15 mouse cellular contexts compared by ENCODE assay signal in the genomic region with DNA sequence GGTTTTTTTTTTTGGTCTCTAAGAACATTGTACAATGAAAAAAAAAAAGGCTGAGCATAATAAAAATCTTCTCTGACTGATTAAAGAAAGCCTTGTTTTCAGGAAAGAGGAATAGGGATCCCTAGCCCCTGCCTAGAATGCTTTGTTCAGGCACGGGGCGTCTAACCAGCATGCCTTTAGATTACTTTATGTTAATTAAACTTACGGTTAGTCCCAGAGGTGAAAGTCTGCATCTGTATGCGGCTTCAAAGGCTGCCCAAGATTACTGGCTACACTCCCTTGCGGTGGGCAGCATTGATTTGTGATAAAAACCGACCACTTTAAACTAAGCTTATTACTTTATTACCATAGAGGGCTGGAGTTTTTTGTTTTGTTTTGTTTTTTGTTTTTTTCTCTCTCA.
DNase-seq lines count a peak whose midpoint lies in the region; ATAC-seq and TF ChIP-seq lines count a peak whose summit lies in the region.
"Had no signal": no experiment of that assay in that cellular context is flagged by ENCODE, and none has a peak within 500 bp of the region (broad histone marks: within the 10 kb centered on the region; RNA-seq: fewer than 3 reads in every experiment).

No protein-coding gene starts in this region.

- no peaks in the 10 kb centered on the region for H3K36me3 ChIP-seq in heart, embryonic 15.5 days
- no peaks in the 10 kb centered on the region for H3K36me3 ChIP-seq in heart, embryonic 12.5 days
- no peaks in the 10 kb centered on the region for H3K36me3 ChIP-seq in hindbrain, embryonic 14.5 days (replicated peaks; ENCODE audit: control insufficient read depth, insufficient read depth)
- no peaks in the 10 kb centered on the region for H3K36me3 ChIP-seq in midbrain, embryonic 13.5 days
- H3K36me3 ChIP-seq in heart, embryonic 10.5 days = no peaks in the 10 kb centered on the region
- H3K36me3 ChIP-seq: G1E; liver, embryonic 12.5 days had no signal

- TF ChIP-seq POLR2A in embryonic fibroblast, embryonic 13.5 days (IDR thresholded peaks at IDR 0.05; ENCODE audit: low read depth, low read length) = no peak

- ATAC-seq in heart, embryonic 15.5 days (replicated peaks; ENCODE audit: insufficient number of reproducible peaks, insufficient read depth, low FRiP score, low read depth) = no peak
- ATAC-seq in heart, embryonic 12.5 days (ENCODE audit: insufficient number of reproducible peaks, low FRiP score) = no peak
- ATAC-seq in hindbrain, embryonic 14.5 days (ENCODE audit: low FRiP score) = 0 out of 2 replicates have a peak, but pooled peaks have one; percentile 40
- ATAC-seq in midbrain, embryonic 13.5 days = peak; percentile 92
- ATAC-seq: activated CD4-positive, CD25-positive, alpha-beta regulatory T cell, adult 4 months; liver, embryonic 12.5 days had no signal

- H3K27me3 ChIP-seq in heart, embryonic 15.5 days = no peaks in the 10 kb centered on the region
- H3K27me3 ChIP-seq in heart, embryonic 12.5 days (replicated peaks) = no peaks in the 10 kb centered on the region
- no peaks in the 10 kb centered on the region for H3K27me3 ChIP-seq in hindbrain, embryonic 14.5 days (ENCODE audit: control insufficient read depth, insufficient read depth, low read length)
- no peaks in the 10 kb centered on the region for H3K27me3 ChIP-seq in midbrain, embryonic 13.5 days
- H3K27me3 ChIP-seq in heart, embryonic 10.5 days (ENCODE audit: insufficient read depth, poor library complexity, severe bottlenecking) = no peaks in the 10 kb centered on the region
- H3K27me3 ChIP-seq: liver, embryonic 12.5 days had no signal

- no peak overlapping the region for H3K9ac ChIP-seq in heart, embryonic 15.5 days
- no peak overlapping the region for H3K9ac ChIP-seq in heart, embryonic 12.5 days
- 0 out of 2 replicates have a peak overlapping the region, but pooled peaks have one; percentile 21 for H3K9ac ChIP-seq in hindbrain, embryonic 14.5 days
- 0 out of 2 replicates have a peak overlapping the region, but pooled peaks have one; percentile 32 for H3K9ac ChIP-seq in midbrain, embryonic 13.5 days (replicated peaks)
- H3K9ac ChIP-seq: liver, embryonic 12.5 days had no signal

- no peaks in the 10 kb centered on the region for H3K4me1 ChIP-seq in heart, embryonic 15.5 days (replicated peaks)
- H3K4me1 ChIP-seq in heart, embryonic 12.5 days (replicated peaks) = no peaks in the 10 kb centered on the region
- H3K4me1 ChIP-seq in embryonic fibroblast, embryonic 13.5 days (ENCODE audit: control insufficient read depth, insufficient read depth, low read length) = peaks cover 7% of the 10 kb centered on the region
- H3K4me1 ChIP-seq in hindbrain, embryonic 14.5 days (replicated peaks; ENCODE audit: control insufficient read depth, insufficient read depth, low read length) = peaks cover 10% of the 10 kb centered on the region
- peaks cover 21% of the 10 kb centered on the region for H3K4me1 ChIP-seq in midbrain, embryonic 13.5 days (replicated peaks)
- no peaks in the 10 kb centered on the region for H3K4me1 ChIP-seq in heart, embryonic 10.5 days
- H3K4me1 ChIP-seq: liver, embryonic 12.5 days had no signal

- WGBS in heart, embryonic 15.5 days = 51% methylated on average over 6 of the region's 6 CpGs
- WGBS in heart, embryonic 12.5 days = 47% methylated on average over 6 of the region's 6 CpGs
- whole genome bisulfite sequencing in hindbrain, embryonic 14.5 days = 10% methylated on average over 6 of the region's 6 CpGs
- WGBS in midbrain, embryonic 13.5 days = 2% methylated on average over 6 of the region's 6 CpGs
- 41% methylated on average over 6 of the region's 6 CpGs for WGBS in heart, embryonic 10.5 days

- H3K27ac ChIP-seq in heart, embryonic 15.5 days = peak overlapping the region; percentile 24; the same call in 1 of the 2 replicates
- no peak overlapping the region for H3K27ac ChIP-seq in heart, embryonic 12.5 days (ENCODE audit: poor library complexity, severe bottlenecking)
- peak overlapping the region; percentile 98 for H3K27ac ChIP-seq in embryonic fibroblast, embryonic 13.5 days (ENCODE audit: insufficient read depth, low read length)
- H3K27ac ChIP-seq in hindbrain, embryonic 14.5 days = peak overlapping the region; percentile 63; the same call in 1 of the 2 replicates
- peak overlapping the region; percentile 83; the same call in 1 of the 2 replicates for H3K27ac ChIP-seq in midbrain, embryonic 13.5 days
- no peak overlapping the region for H3K27ac ChIP-seq in heart, embryonic 10.5 days
- H3K27ac ChIP-seq: gastrocnemius, adult 2 months; liver, embryonic 12.5 days had no signal

- H3K9me3 ChIP-seq in heart, embryonic 15.5 days (replicated peaks) = no peaks in the 10 kb centered on the region
- H3K9me3 ChIP-seq in heart, embryonic 12.5 days (replicated peaks) = no peaks in the 10 kb centered on the region
- H3K9me3 ChIP-seq in hindbrain, embryonic 14.5 days (ENCODE audit: control insufficient read depth, low read length) = no peaks in the 10 kb centered on the region
- H3K9me3 ChIP-seq in midbrain, embryonic 13.5 days = no peaks in the 10 kb centered on the region
- no peaks in the 10 kb centered on the region for H3K9me3 ChIP-seq in heart, embryonic 10.5 days
- H3K9me3 ChIP-seq: G1E; liver, embryonic 12.5 days had no signal

- no peak overlapping the region for H3K4me3 ChIP-seq in heart, embryonic 15.5 days
- H3K4me3 ChIP-seq in heart, embryonic 12.5 days = no peak overlapping the region
- H3K4me3 ChIP-seq in embryonic fibroblast, embryonic 13.5 days (ENCODE audit: insufficient read depth, low read length) = no peak overlapping the region
- no peak overlapping the region for H3K4me3 ChIP-seq in hindbrain, embryonic 14.5 days (replicated peaks; ENCODE audit: low read length)
- H3K4me3 ChIP-seq in midbrain, embryonic 13.5 days (replicated peaks) = no peak overlapping the region
- no peak overlapping the region for H3K4me3 ChIP-seq in heart, embryonic 10.5 days
- H3K4me3 ChIP-seq: gastrocnemius, adult 2 months; liver, embryonic 12.5 days had no signal

- no peak for TF ChIP-seq CTCF in embryonic fibroblast, embryonic 13.5 days (IDR thresholded peaks at IDR 0.05; ENCODE audit: borderline replicate concordance, insufficient read depth, low read length)

- H3K4me2 ChIP-seq in heart, embryonic 15.5 days = no peak overlapping the region
- H3K4me2 ChIP-seq in heart, embryonic 12.5 days = no peak overlapping the region
- H3K4me2 ChIP-seq in hindbrain, embryonic 14.5 days (replicated peaks) = peak overlapping the region; percentile 2; the same call in 1 of the 2 replicates
- peak overlapping the region; percentile 37 for H3K4me2 ChIP-seq in midbrain, embryonic 13.5 days (replicated peaks)
- H3K4me2 ChIP-seq: liver, embryonic 12.5 days had no signal

- DNase-seq in hindbrain, embryonic 14.5 days (ENCODE audit: low spot score) = peak; percentile 56
- DNase-seq in cerebellum, postnatal 10 days = no peak
- no peak for DNase-seq in heart, adult 18-20 months
- no peak for DNase-seq in heart, embryonic 10.5 days (ENCODE audit: low spot score)
- DNase-seq: gastrocnemius, adult 2 months; kidney, adult 9 months; lung, postnatal 4 days; right cerebral cortex, postnatal 4 days had no signal

Comparison
In these comparisons a context has a peak if more than half of its experiments do, and no peak if none do; other contexts are left out.
1. H3K27ac ChIP-seq: peak in heart, embryonic 15.5 days (single experiment), embryonic fibroblast, embryonic 13.5 days (single experiment), hindbrain, embryonic 14.5 days (single experiment) and midbrain, embryonic 13.5 days (single experiment); none in heart, embryonic 12.5 days (single experiment) and heart, embryonic 10.5 days (single experiment).
2. ATAC-seq: peak in hindbrain, embryonic 14.5 days (single experiment) and midbrain, embryonic 13.5 days (single experiment); none in heart, embryonic 15.5 days (single experiment) and heart, embryonic 12.5 days (single experiment).
3. H3K4me2 ChIP-seq: peak in hindbrain, embryonic 14.5 days (single experiment) and midbrain, embryonic 13.5 days (single experiment); none in heart, embryonic 15.5 days (single experiment) and heart, embryonic 12.5 days (single experiment).
4. H3K9ac ChIP-seq: peak in hindbrain, embryonic 14.5 days (single experiment) and midbrain, embryonic 13.5 days (single experiment); none in heart, embryonic 15.5 days (single experiment) and heart, embryonic 12.5 days (single experiment).